Mouse (Mus musculus) liver, adult 2 months (tissue): ENCODE data around the gene Col4a2. TPM values are rescaled to one million over a fixed set of nuclear protein-coding genes. Genes with fewer than 3 reads are reported as not detected.

Experiments used
- DNase-seq: peaks from one replicate; pipeline ENCODE4 v3.0.0-alpha.2; 2011; ENCODE audit warnings: low read depth, low spot score; ENCODE audit errors: extremely low read depth
- H3K27ac ChIP-seq: fragments of 200-500 bp; replicated peaks from 2 replicates; pipeline ENCODE4 v1.5.1; 2012; ENCODE audit warnings: low read depth, mild to moderate bottlenecking, control low read depth, inconsistent platforms, low read length; ENCODE audit not compliant: insufficient read depth
- H3K27me3 ChIP-seq: fragments of 200-500 bp; 2 replicates; pipeline ENCODE4 v1.6.1; 2012; ENCODE audit warnings: mild to moderate bottlenecking, moderate library complexity, low read length, inconsistent platforms; ENCODE audit not compliant: control insufficient read depth, insufficient read depth
- H3K36me3 ChIP-seq: fragments of 200-500 bp; 2 replicates; pipeline ENCODE4 v1.6.1; 2012; ENCODE audit warnings: low read length, inconsistent platforms; ENCODE audit not compliant: control insufficient read depth, insufficient read depth
- H3K4me1 ChIP-seq: fragments of 200-500 bp; 2 replicates; pipeline ENCODE4 v1.6.1; 2011; ENCODE audit warnings: low read length; ENCODE audit not compliant: control insufficient read depth, insufficient read depth
- H3K4me3 ChIP-seq: fragments of 200-500 bp; 2 replicates; pipeline ENCODE4 v1.5.1; 2011; ENCODE audit warnings: low read depth, mild to moderate bottlenecking, control low read depth, low read length, moderate library complexity; ENCODE audit not compliant: insufficient read depth
- H3K79me2 ChIP-seq: fragments of 200-500 bp; 2 replicates; pipeline ENCODE4 v1.6.1; 2012; ENCODE audit warnings: inconsistent platforms, mild to moderate bottlenecking, low read length, moderate library complexity; ENCODE audit not compliant: control insufficient read depth, insufficient read depth
- H3K9ac ChIP-seq: fragments of 200-500 bp; 2 replicates; pipeline ENCODE4 v1.6.1; 2012; ENCODE audit warnings: low read depth, mild to moderate bottlenecking, control low read depth, inconsistent platforms, low read length
- CTCF ChIP-seq: fragments of 200-500 bp; IDR thresholded peaks from 2 replicates; pipeline ENCODE4 v1.5.1; 2011; ENCODE audit warnings: low read depth, low read length, control low read depth
- POLR2A ChIP-seq: fragments of 200-500 bp; IDR thresholded peaks from 2 replicates; pipeline ENCODE4 v1.6.1; 2011; ENCODE audit warnings: low read length, control low read depth; ENCODE audit not compliant: insufficient read depth; ENCODE audit errors: extremely low read depth
- WGBS: fragments of 180-500 bp; shearing (Covaris S2); methylation state at CpG from one replicate; pipeline ENCODE4 v1.1.7; 2018; 5-methylcytosine and 5-hydroxymethylcytosine counted together
- polyA plus RNA-seq: library from polyadenylated mRNA; depleted of rRNA; stranded (reverse); fragments of >200 nt; gene quantifications from 2 replicates; pipeline ENCODE4 v1.2.3, GENCODE M21; 2012
- total RNA-seq: library from RNA; depleted of rRNA; stranded (reverse); fragments of >200 nt; gene quantifications from 2 replicates; pipeline ENCODE4 v1.2.3, GENCODE M21; 2014

Gene Col4a2
- total and polyA plus RNA-seq, 2 experiments, result 7.7 to 8.0 TPM

GRCm38 (mm10) chr8:11337642-11338041 lies 25.0 kb downstream of the Col4a2 start:
- WGBS, result 94% methylated on average over 10 of the region's 10 CpGs
- no peak overlapping the region for H3K9ac ChIP-seq
- DNase-seq, result no peak
- no peaks in the 10 kb centered on the region for H3K36me3 ChIP-seq
- TF ChIP-seq CTCF (no peak), POLR2A (no peak)
- H3K4me3 ChIP-seq, result no peak overlapping the region
- no peaks in the 10 kb centered on the region for H3K27me3 ChIP-seq
- no peak overlapping the region for H3K27ac ChIP-seq
- no peaks in the 10 kb centered on the region; the same call in 1 of the 2 replicates for H3K79me2 ChIP-seq
- peaks cover 18% of the 10 kb centered on the region for H3K4me1 ChIP-seq

- Histone ChIP-seq H3K27me3 (no peaks in the 10 kb centered on the region), H3K27ac (no peak overlapping the region), H3K4me3 (no peak overlapping the region), H3K9ac (no peak overlapping the region), H3K4me1 (peaks cover 18% of the 10 kb centered on the region), H3K79me2 (no peaks in the 10 kb centered on the region; the same call in 1 of the 2 replicates), H3K36me3 (no peaks in the 10 kb centered on the region)
- WGBS, result 87% methylated on average over 9 of the region's 9 CpGs
- TF ChIP-seq CTCF (no peak), POLR2A (no peak)
- DNase-seq, result no peak
Observed at GRCm38 (mm10) chr8:11338507-11338906, 25.9 kb downstream of the Col4a2 start.

GRCm38 (mm10) chr8:11340310-11341110 lies 27.9 kb downstream of the Col4a2 start:
- Histone ChIP-seq H3K4me3 (no peak overlapping the region), H3K27me3 (no peaks in the 10 kb centered on the region), H3K9ac (no peak overlapping the region), H3K36me3 (no peaks in the 10 kb centered on the region), H3K79me2 (peaks cover 3% of the 10 kb centered on the region; the same call in 1 of the 2 replicates), H3K4me1 (peaks cover 13% of the 10 kb centered on the region; the same call in 1 of the 2 replicates), H3K27ac (0 out of 2 replicates have a peak overlapping the region, but pooled peaks have one; percentile 4)
- TF ChIP-seq CTCF (no peak), POLR2A (no peak)
- peak; percentile 19 for DNase-seq
- 62% methylated on average over 12 of the region's 12 CpGs for WGBS

- TF ChIP-seq POLR2A (no peak), CTCF (no peak)
- peak; percentile 39 for DNase-seq
- 44% methylated on average over 3 of the region's 3 CpGs for WGBS
- Histone ChIP-seq H3K79me2 (peaks cover 3% of the 10 kb centered on the region; the same call in 1 of the 2 replicates), H3K4me3 (no peak overlapping the region), H3K27ac (0 out of 2 replicates have a peak overlapping the region, but pooled peaks have one; percentile 4), H3K36me3 (no peaks in the 10 kb centered on the region), H3K4me1 (peaks cover 13% of the 10 kb centered on the region; the same call in 1 of the 2 replicates), H3K9ac (no peak overlapping the region), H3K27me3 (no peaks in the 10 kb centered on the region)
Observed at GRCm38 (mm10) chr8:11341111-11341566, 28.5 kb downstream of the Col4a2 start.

- H3K36me3 ChIP-seq, result no peaks in the 10 kb centered on the region
- peaks cover 11% of the 10 kb centered on the region; the same call in 1 of the 2 replicates for H3K4me1 ChIP-seq
- DNase-seq, result no peak
- H3K79me2 ChIP-seq, result peaks cover 3% of the 10 kb centered on the region; the same call in 1 of the 2 replicates
- WGBS, result 85% methylated on average over 9 of the region's 9 CpGs
- no peaks in the 10 kb centered on the region for H3K27me3 ChIP-seq
- TF ChIP-seq POLR2A, result no peak
- TF ChIP-seq CTCF, result no peak
- H3K27ac ChIP-seq, result no peak overlapping the region
- no peak overlapping the region for H3K4me3 ChIP-seq
- no peak overlapping the region for H3K9ac ChIP-seq
Observed at GRCm38 (mm10) chr8:11344459-11344858, 31.9 kb downstream of the Col4a2 start.
